Mouse (Mus musculus): ENCODE data around the gene Phospho1. TPM values are rescaled to one million over a fixed set of nuclear protein-coding genes. Genes with fewer than 3 reads are reported as not detected.
"Not testable (repeated sequence)": the region's sequence is repeated elsewhere in the genome, so short reads cannot be mapped to it uniquely, and the experiment has no call there.

Gene Phospho1
- total RNA-seq, 2 experiments from 2014 or later, result 287 to 314 TPM

DNA sequence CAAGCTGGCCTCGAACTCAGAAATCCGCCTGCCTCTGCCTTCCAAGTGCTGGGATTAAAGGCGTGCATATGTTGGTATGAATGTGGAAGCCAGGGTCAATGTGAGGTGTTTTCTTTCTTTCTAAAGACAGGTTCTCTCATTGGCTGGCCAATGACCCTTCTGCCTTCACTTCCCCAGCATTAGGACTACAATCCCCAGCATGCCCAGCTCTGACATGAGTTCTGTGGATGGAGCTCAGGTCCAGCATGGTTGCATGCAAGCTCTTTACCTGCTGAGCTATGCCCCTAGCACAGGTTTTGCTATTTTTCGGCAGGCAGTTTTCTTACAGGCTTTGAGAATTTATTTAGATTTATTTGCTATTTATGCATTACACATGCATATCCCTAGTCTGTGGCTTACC, 33.0 kb downstream of the Phospho1 start:
- intact Hi-C loops (cut with DNase I), result loop anchor here (10.0 kb wide), 1 partner anchor 173 kb away; no protein-coding TSS in a partner anchor
- DNase-seq, result no peak

DNA sequence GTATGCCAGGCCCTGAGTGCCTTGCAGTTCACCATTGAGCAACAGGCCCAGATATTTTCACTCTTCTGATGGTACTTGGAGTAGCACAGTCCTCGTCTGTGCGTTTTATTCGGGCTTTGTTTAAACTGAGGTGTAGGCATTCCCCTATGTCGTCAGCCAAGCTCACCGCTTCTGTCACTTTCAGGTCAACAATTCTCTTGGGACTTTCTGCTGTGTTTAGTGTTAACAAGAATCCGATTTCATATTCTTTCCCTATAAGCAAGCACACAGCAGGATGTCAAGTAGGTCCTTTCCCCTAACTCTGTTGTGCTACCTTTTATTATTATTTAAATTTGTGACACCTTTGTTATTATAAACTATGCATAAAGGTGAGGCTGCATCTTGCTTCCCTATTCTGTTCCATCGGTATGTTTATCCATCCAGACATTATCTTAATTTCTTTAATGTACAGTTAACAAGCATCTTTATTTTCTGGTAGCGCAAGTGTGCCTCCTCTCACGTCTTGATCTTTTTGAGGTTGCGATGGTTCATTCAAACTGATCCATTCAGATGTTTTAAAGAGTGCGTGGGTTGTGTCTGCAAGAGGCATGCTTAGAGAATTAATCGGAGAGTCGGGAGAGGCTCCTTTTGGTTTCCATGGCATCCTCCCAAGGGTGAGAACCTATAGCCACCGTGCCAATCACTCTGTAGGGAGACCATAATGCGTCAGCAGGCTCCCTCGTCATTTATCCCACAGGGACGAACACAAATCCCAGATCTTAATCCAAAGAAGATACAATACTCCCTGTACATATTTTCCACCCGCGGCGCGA, 33.6 kb downstream of the Phospho1 start:
- intact Hi-C loops (cut with DNase I), result loop anchor here (10.0 kb wide), 1 partner anchor 173 kb away; no protein-coding TSS in a partner anchor
- no peak for DNase-seq

DNA sequence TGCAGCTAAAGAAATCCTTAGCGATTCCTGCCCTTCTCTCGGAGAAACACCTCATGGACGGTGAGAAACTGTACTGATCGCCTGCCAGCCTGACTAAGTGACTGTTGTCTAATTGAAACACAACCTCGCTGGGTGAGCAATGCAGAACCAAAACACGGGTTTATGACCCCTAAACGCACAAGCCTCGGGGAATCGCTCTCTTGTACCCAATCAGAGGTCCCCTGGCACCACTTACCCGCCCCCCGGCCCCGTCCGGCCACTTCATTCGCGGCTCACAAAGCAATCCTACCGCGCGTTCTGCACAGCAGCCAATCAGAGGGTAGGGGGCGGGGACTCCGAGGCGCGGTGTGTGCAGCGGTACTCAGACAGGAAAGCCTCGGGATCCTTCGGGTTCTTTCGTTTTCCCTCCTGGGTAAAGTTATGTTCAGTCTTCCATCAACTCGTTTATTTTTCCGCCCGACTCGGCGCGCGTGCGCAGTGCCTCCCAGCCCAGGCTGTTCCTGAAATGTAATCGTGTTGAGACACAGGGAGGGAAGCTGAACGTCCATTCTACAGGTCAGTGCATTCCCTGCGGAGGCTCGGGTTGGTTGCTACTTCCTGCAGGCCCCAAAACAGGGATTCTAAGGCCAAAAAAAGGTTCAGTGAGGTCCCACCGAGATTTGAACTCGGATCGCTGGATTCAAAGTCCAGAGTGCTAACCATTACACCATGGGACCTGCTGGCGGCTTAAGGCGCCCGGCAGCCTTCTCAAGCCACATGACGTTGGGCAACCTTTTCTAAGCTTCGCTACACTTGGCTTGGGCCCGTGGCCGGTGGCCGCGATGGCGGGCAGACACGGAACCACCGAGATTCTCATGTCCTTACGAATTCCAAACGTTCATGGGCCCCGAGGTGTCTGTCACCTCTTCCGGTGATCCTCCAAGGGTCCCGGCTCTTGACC, 34.5 kb downstream of the Phospho1 start:
- intact Hi-C loops (cut with DNase I), result loop anchor here (10.0 kb wide), 1 partner anchor 174 kb away; no protein-coding TSS in a partner anchor
- peak; percentile 97 to 99 for DNase-seq

DNA sequence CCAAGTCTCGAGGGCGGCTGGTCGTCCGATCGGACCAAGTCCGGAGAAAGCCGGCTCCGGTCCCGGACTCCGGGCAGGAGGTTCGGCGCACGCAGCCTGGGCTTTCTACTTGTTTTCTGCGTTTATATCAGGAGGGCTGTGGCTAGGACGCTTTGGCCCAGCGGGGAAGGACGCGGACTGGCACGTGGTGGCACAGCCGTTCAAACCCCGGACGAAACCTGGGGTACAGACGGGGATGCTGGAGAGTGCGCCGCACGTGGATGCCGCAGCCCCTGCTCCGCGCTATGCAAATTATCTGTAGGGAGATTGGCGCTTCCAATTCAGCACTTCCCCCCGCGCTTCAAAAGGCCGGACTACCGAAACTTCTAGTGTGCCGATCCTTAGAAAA, 35.2 kb downstream of the Phospho1 start:
- intact Hi-C loops (cut with DNase I), result loop anchor here (10.0 kb wide), 1 partner anchor 175 kb away; no protein-coding TSS in a partner anchor

DNA sequence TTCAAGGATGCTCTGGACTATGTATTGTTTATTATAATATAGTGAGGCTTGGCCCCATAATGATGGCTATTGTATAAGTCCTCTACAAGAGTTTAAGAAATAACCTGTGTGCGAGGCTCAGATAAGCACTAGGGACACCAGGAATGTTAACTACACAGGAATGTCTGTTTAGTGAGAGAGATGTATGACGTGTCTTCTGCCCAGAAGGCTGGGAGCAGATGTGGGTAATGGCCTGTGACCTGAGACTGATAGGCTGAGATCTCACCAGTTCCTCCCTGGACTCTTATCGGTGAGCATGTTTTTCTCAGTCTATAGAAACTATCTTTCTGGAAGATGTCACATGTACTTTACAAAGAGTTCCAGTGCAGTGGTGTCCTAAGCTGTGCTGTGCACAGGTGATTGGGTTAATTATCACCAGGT, 35.8 kb downstream of the Phospho1 start:
- intact Hi-C loops (cut with DNase I), result no loop called here
- no peak for DNase-seq

More for the DNA sequence above, 35.2 kb downstream of the Phospho1 start:
- DNase-seq, result no peak

DNA sequence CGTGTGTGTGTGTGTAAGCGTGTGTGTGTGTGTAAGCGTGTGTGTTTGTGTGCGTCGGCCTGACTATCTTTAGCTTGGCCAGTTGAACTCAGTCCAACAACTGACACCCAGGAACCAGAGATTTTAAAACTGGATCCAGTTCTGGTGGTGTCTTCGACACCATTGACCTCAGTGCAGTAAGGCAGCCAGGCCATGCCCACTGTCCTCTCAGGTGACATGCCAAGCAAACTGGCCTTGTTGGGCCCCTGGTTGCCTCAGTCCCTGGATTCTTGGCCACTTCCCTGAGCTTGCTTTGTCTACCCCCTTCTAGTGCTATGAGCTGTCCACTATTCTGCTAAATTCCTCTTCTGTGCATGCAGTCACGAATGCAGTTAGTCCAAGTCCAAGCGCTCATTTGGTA, 37.1 kb downstream of the Phospho1 start:
- intact Hi-C loops (cut with DNase I), result no loop called here
- no peak for DNase-seq

DNA sequence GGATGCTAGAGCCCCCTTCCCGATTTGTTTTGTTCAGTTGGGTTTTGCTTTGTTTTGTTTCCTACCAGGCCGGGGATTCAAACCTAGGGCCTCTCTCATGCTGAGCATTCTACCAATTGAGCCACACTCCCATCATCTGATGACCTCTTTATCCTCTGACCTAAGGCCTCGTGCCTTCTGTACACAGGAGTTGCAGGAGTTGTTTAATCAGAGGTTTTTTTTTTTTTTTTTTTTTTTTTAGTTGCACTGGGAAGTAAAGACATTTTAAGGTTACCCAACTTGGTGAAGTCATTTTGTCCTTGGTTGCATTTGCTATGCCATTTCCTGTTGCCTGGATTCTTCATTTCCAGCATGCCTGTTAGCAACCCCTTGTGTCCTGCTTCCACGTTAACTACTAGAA, 45.1 kb downstream of the Phospho1 start:
- intact Hi-C loops (cut with DNase I), result no loop called here
- DNase-seq, result no peak

DNA sequence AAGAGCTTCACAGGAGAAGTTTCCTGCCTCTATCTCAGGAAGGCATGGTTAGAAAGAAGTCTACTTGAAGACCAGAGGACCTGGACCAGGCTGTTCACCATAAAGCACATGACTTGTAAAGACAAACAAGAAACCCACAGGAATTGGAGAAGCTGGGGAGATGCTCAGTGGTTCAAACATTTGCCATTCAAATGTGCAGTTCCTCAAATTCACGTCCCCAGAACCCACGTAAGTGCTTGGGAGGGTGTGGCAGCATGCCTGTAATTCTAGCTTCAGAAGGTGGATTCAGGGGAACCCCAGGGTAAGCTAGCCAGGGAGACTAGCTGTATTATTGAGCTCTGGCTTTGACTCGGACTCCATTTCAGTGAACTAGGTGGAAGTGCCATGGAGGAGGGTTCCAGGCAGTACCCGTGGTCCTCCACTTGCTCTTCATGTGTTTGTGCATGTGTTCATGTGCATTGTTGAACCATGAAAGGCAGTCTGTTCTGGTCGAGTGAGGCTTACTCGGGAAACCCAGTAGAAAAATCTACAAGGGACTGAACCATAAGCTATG, 45.7 kb downstream of the Phospho1 start:
- DNase-seq, result no peak
- intact Hi-C loops (cut with DNase I), result loop anchor here (10.0 kb wide), 2 partner anchors 225 to 255 kb away; no protein-coding TSS in a partner anchor

DNA sequence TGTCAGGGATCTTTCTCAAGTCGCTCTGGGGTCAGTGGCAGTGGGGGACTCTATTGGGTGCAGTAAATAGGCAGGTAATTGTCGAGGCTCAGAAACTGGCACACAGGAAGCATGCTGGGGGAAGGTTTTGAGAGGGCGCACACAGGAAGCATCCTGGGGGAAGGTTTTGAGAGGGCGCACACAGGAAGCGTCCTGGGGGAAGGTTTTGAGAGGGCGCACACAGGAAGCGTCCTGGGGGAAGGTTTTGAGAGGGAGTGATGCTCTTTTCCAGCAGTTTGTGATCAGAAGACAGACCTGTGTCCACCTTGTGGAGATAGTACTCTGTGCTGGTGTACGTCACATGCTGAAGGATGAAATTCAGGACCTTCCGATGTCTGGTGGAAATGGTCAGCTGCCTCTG, 51.5 kb downstream of the Phospho1 start:
- intact Hi-C loops (cut with DNase I), result loop anchor here (10.0 kb wide), 2 partner anchors 219 to 249 kb away; no protein-coding TSS in a partner anchor
- no peak for DNase-seq

DNA sequence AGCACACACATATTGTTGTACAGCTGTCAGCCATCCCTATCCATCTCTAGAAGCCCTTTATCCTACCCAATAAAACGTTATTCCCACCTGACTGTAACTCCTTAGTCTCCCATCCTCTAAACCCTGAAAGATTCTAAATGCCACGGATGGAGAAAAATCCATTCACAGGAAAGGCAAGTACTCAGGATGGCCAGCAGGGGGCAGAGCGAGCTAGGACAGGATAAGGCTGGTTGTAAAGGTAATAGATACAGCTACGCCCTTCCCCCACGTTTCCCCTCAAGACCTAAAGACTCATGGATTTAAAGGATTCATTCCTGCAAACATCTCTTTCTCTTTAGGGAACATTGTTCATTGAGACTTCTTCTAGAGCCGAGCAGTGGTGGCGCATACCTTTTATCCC, 52.0 kb downstream of the Phospho1 start:
- intact Hi-C loops (cut with DNase I), result loop anchor here (10.0 kb wide), 2 partner anchors 219 to 249 kb away; no protein-coding TSS in a partner anchor
- DNase-seq, result no peak

DNA sequence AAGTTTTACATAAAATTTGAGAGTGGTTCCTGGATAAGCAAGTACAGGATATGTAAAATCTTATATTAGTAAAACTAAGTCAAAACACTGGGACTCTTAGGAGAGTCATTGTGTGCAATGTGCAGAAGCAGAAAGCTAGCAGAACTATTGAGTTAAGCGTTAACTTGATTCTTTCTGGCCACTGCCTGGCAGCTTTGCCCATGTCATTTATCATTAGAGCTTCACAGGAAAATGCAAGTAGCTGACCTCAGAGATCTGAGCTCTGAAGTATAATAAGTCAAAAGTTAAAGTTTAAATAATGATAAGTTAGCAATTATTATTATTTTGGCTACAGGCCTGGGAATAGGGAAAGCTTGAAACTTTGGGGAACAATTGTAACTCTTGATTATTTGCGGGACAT, 55.6 kb downstream of the Phospho1 start:
- intact Hi-C loops (cut with DNase I), result loop anchor here (10.0 kb wide), 2 partner anchors 215 to 245 kb away; no protein-coding TSS in a partner anchor
- not testable (repeated sequence) for DNase-seq

Other genes with a start within 250 kb of the Phospho1 start
- gene Ngfr, start 236.8 kb upstream of the Phospho1 start, total RNA-seq (2021), result under 1 TPM; 0.27 to 0.48 TPM
- gene Phb, start 157.5 kb upstream of the Phospho1 start, total RNA-seq (2021), result 100 to 1,000 TPM; 166 to 175 TPM
- 10 to 100 TPM; 83.7 to 86.6 TPM for gene Zfp652, start 111.8 kb upstream of the Phospho1 start, total RNA-seq (2021)
- gene B130006D01Rik, start 100.9 kb upstream of the Phospho1 start, total RNA-seq (2021), result under 1 TPM; 0.56 to 0.57 TPM
- gene Gngt2, start 12.7 kb downstream of the Phospho1 start, total RNA-seq (2021), result 1 to 10 TPM; 4.2 to 5.5 TPM
- gene Abi3, start 18.0 kb downstream of the Phospho1 start, total RNA-seq (2021), result 1 to 10 TPM; 2.8 to 3.6 TPM
- not detected for gene B4galnt2, start 90.4 kb downstream of the Phospho1 start, total RNA-seq (2021)
- not detected for gene Igf2bp1, start 181.4 kb downstream of the Phospho1 start, total RNA-seq (2021)
- not detected for gene Gip, start 200.0 kb downstream of the Phospho1 start, total RNA-seq (2021)
- gene Snf8, start 210.4 kb downstream of the Phospho1 start, total RNA-seq (2021), result 10 to 100 TPM; 26.5 to 30.1 TPM
- gene Ube2z, start 240.9 kb downstream of the Phospho1 start, total RNA-seq (2021), result 10 to 100 TPM; 14.5 to 15.4 TPM